Mouse (Mus musculus) ES-E14 (cell line): Measurements from ENCODE around the gene Zfp239. TPM values are rescaled to one million over a fixed set of nuclear protein-coding genes. Genes with fewer than 3 reads are reported as not detected.
A peak's percentile ranks its signal among the peaks of the same experiment; 100 is the strongest.

Source experiments
- DNase-seq: peaks from one replicate; pipeline ENCODE4 v3.0.0-alpha.2; 2013; ENCODE audit warnings: low read depth, low spot score
- H3K27ac ChIP-seq: 2 replicates; pipeline ENCODE4 v1.5.1; 2012; ENCODE audit warnings: low read depth, mild to moderate bottlenecking, low read length, moderate library complexity, mixed read lengths; ENCODE audit not compliant: poor library complexity, insufficient read depth, severe bottlenecking
- H3K36me3 ChIP-seq: 2 replicates; pipeline ENCODE4 v1.6.1; 2012; ENCODE audit warnings: mild to moderate bottlenecking, low read length, moderate library complexity, mixed read lengths; ENCODE audit not compliant: control insufficient read depth, poor library complexity, insufficient read depth, severe bottlenecking
- H3K4me1 ChIP-seq, 2 experiments: fragments of 150-350 bp in 1 of 2; sonication (generic) in 1 of 2; 2 replicates each; pipeline ENCODE4 v1.6.1; 2012; ENCODE audit warnings: low read length in 2 of 2, mild to moderate bottlenecking in 1 of 2, mixed read lengths in 1 of 2; ENCODE audit not compliant: control insufficient read depth in 2 of 2, insufficient read depth in 2 of 2, poor library complexity in 1 of 2
- H3K4me3 ChIP-seq, 2 experiments: fragments of 150-350 bp in 1 of 2; sonication (generic) in 1 of 2; 2 replicates each; pipeline ENCODE4 v1.5.1; 2012; ENCODE audit warnings: low read length in 2 of 2, low read depth in 1 of 2, mild to moderate bottlenecking in 1 of 2, mixed read lengths in 1 of 2; ENCODE audit not compliant: insufficient read depth in 1 of 2, poor library complexity in 1 of 2, severe bottlenecking in 1 of 2
- H3K9ac ChIP-seq: 2 replicates; pipeline ENCODE4 v1.6.1; 2012; ENCODE audit warnings: low read depth, mild to moderate bottlenecking, low read length, mixed read lengths; ENCODE audit not compliant: poor library complexity, insufficient read depth, severe bottlenecking
- H3K9me3 ChIP-seq: fragments of 150-350 bp; sonication (generic); 2 replicates; pipeline ENCODE4 v1.6.1; 2012; ENCODE audit warnings: low read depth, mild to moderate bottlenecking, low read length; ENCODE audit not compliant: control insufficient read depth, insufficient read depth
- CHD2 ChIP-seq: IDR thresholded peaks from 2 replicates; pipeline ENCODE4 v1.6.1; 2014; ENCODE audit warnings: mild to moderate bottlenecking, low read depth, low read length, inconsistent platforms
- HCFC1 ChIP-seq: IDR thresholded peaks from 2 replicates; pipeline ENCODE4 v1.6.1; 2012; ENCODE audit warnings: low read length, inconsistent platforms, borderline replicate concordance; ENCODE audit not compliant: insufficient read depth
- MAFK ChIP-seq: IDR thresholded peaks from 2 replicates; pipeline ENCODE4 v1.6.1; 2014; ENCODE audit warnings: mild to moderate bottlenecking, low read depth, low read length, inconsistent platforms; ENCODE audit not compliant: insufficient read depth
- ZC3H11A ChIP-seq: IDR thresholded peaks from 2 replicates; pipeline ENCODE4 v1.6.1; 2012; ENCODE audit warnings: low read depth, mild to moderate bottlenecking, inconsistent platforms, low read length, borderline replicate concordance
- ZNF384 ChIP-seq: IDR thresholded peaks from 2 replicates; pipeline ENCODE4 v1.6.1; 2012; ENCODE audit warnings: low read depth, low read length, inconsistent platforms
- in situ Hi-C, 2 experiments: fragments of 600-800 bp; cut with MboI; formaldehyde crosslinking; loops; one replicate each; pipeline ENCODE4 v1.15.1; 2025; ENCODE audit warnings: low sequenced_read_pairs in 2 of 2, inconsistent platforms in 1 of 2; ENCODE audit not compliant: unreplicated experiment in 2 of 2
- total RNA-seq: library from RNA; depleted of rRNA; stranded (reverse); fragments of 300-350 nt; gene quantifications from 2 replicates; pipeline ENCODE4 v1.2.3, GENCODE M21; 2012

The Zfp239 gene
- total RNA-seq, 1 experiment, result 10.2 TPM

GRCm38 (mm10) chr6:117914541-117914940 is 52.6 kb downstream of the Zfp239 start:
- in situ Hi-C loops, result no loop called here
- Histone ChIP-seq H3K36me3 (peaks cover 13% of the 10 kb centered on the region), H3K4me1 (peaks cover 2 to 18% of the 10 kb centered on the region in 2 experiments; a peak in 2 of 4 replicates), H3K9me3 (no peaks in the 10 kb centered on the region), H3K27ac (no peak overlapping the region), H3K4me3 (no peak overlapping the region), H3K9ac (no peak overlapping the region)
- TF ChIP-seq ZNF384 (no peak), HCFC1 (no peak), MAFK (no peak), ZC3H11A (no peak), CHD2 (no peak)
- DNase-seq, result no peak

DNA sequence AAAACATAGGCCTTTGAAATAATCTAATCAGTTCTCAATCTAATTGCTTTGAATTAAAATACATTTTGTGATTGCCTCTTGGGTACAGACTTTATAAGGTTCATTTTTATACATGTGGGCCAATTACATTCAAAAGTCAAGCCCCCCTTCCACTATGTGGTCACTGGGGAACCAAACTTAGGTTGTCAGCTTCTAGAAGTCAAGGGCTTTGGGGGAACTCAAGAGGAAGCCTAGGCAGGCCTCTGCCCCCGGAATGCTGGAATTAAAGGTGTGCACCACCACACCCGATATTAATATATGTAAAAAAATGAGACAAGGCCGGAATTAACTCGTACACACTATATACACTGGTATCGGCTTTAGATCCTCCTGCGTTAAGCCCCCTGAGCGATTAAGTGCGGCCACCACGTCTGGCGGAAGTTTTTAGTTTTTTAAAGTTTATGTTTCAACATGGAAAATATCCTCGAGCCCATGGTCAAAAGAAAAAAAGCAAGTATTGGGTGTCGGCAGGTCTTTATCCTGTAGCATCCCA is 54.4 kb downstream of the Zfp239 start:
- Histone ChIP-seq H3K4me3 (peak overlapping the region; percentile 79 to 95), H3K9me3 (no peaks in the 10 kb centered on the region), H3K4me1 (peaks cover 2 to 16% of the 10 kb centered on the region in 2 experiments; a peak in 2 of 4 replicates), H3K27ac (peak overlapping the region; percentile 100), H3K36me3 (peaks cover 21% of the 10 kb centered on the region), H3K9ac (peak overlapping the region; percentile 99)
- DNase-seq, result no peak
- no peak for TF ChIP-seq MAFK
- TF ChIP-seq ZC3H11A, result no peak
- no peak for TF ChIP-seq ZNF384
- in situ Hi-C loops, result no loop called here

DNA sequence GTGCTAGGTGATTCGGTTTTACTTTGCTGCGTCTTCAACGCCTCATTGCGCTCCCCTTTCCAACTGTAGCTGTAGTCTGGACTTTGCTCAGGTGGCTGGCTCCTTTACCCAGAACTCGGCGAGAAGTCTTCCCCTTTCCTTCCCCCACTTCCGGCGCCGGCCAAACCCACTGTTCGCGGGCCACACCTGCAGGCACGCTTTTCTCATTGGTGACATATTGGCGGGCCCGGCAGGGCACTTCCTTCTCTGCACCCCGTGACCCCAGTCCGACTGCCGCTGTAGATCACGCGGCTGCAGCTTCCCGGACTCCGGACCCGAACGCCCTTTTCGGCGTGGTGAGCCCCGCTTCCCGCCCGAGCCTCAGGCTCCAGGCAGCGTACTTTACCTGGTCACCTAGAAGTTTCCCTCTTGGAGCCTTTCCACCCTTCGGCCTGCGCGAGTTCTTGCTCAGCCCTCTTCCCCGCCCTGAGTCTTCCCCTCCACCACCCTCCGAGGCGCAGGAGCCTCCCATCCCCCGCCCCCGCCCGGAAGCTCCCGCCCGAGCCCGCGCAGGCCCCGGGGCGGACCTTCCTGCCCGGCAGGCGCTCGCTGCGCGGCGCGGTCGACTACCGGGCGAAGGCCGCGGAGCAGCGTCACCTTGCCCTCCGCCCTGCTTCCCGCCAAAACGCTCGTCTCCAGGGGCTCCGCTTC is 55.0 kb downstream of the Zfp239 start:
- in situ Hi-C loops, result no loop called here
- DNase-seq, result peak; percentile 81
- Histone ChIP-seq H3K9me3 (no peaks in the 10 kb centered on the region), H3K36me3 (peaks cover 26% of the 10 kb centered on the region), H3K4me1 (peaks cover 2 to 13% of the 10 kb centered on the region in 2 experiments; a peak in 1 of 4 replicates), H3K9ac (peak overlapping the region; percentile 99), H3K4me3 (peak overlapping the region; percentile 79 to 95), H3K27ac (peak overlapping the region; percentile 100)
- no peak for TF ChIP-seq ZC3H11A
- peak; percentile 21; the same call in 1 of the 2 replicates for TF ChIP-seq HCFC1
- no peak for TF ChIP-seq CHD2
- TF ChIP-seq MAFK, result no peak

- peak overlapping the region; percentile 99 for H3K9ac ChIP-seq
- TF ChIP-seq ZNF384 (no peak), HCFC1 (no peak), ZC3H11A (no peak), CHD2 (no peak), MAFK (no peak)
- peak overlapping the region; percentile 79 to 95 for H3K4me3 ChIP-seq
- peak overlapping the region; percentile 100 for H3K27ac ChIP-seq
- peak; percentile 79 for DNase-seq
- in situ Hi-C loops, result no loop called here
- H3K36me3 ChIP-seq, result peaks cover 26% of the 10 kb centered on the region
- peaks cover 2 to 13% of the 10 kb centered on the region in 2 experiments; a peak in 1 of 4 replicates for H3K4me1 ChIP-seq
- H3K9me3 ChIP-seq, result no peaks in the 10 kb centered on the region
Observed at GRCm38 (mm10) chr6:117917576-117917975, 55.7 kb downstream of the Zfp239 start.

GRCm38 (mm10) chr6:117918043-117918442 is 56.1 kb downstream of the Zfp239 start:
- TF ChIP-seq CHD2 (0 out of 2 replicates have a peak, but pooled peaks have one; percentile 20), HCFC1 (no peak), ZNF384 (no peak), ZC3H11A (no peak), MAFK (no peak)
- no peaks in the 10 kb centered on the region for H3K9me3 ChIP-seq
- in situ Hi-C loops, result no loop called here
- peaks cover 26% of the 10 kb centered on the region for H3K36me3 ChIP-seq
- H3K27ac ChIP-seq, result peak overlapping the region; percentile 100; the same call in 1 of the 2 replicates
- peak overlapping the region; percentile 99 for H3K9ac ChIP-seq
- H3K4me3 ChIP-seq, result peak overlapping the region; percentile 79 to 95
- H3K4me1 ChIP-seq, result peaks cover 2 to 10% of the 10 kb centered on the region in 2 experiments; a peak in 1 of 4 replicates
- DNase-seq, result no peak
